Mouse (Mus musculus) lung, postnatal 0 days (tissue): ENCODE results near the gene Syn3.

Experiments used
- CTCF ChIP-seq: IDR thresholded peaks from 2 replicates; pipeline ENCODE4 v1.5.1; 2016; ENCODE audit warnings: antibody characterized with exemption, mild to moderate bottlenecking
- EP300 ChIP-seq: IDR thresholded peaks from 2 replicates; pipeline ENCODE4 v1.6.1; 2016; ENCODE audit warnings: antibody characterized with exemption, mild to moderate bottlenecking, control low read depth

GRCm38 (mm10) chr10:86427956-86428355, 70.7 kb downstream of the Syn3 start:
- TF ChIP-seq EP300: no peak
- TF ChIP-seq CTCF: no peak
